Mouse (Mus musculus) heart, postnatal 0 days (tissue): ENCODE measurements around the gene Khdc3. TPM values are rescaled to one million over a fixed set of nuclear protein-coding genes. Genes with fewer than 3 reads are reported as not detected.

Experiments
- ATAC-seq: fragments of 200-750 bp; cut with Nextera tagmentation; 2 replicates; pipeline ENCODE4 v1.8.0; 2017; ENCODE audit warnings: low read depth, moderate number of reproducible peaks, moderate library complexity; ENCODE audit not compliant: insufficient read depth
- DNase-seq: peaks from one replicate; pipeline ENCODE4 v3.0.0-alpha.2; 2016; ENCODE audit warnings: low spot score
- H3K27ac ChIP-seq: fragments of 300-500 bp; sonication (generic); 2 replicates; pipeline ENCODE4 v1.5.1; 2014; ENCODE audit warnings: low read depth, mild to moderate bottlenecking
- H3K27me3 ChIP-seq: fragments of 300-500 bp; sonication (generic); 2 replicates; pipeline ENCODE4 v1.6.1; 2014; ENCODE audit warnings: low read length, mixed read lengths; ENCODE audit not compliant: control insufficient read depth, insufficient read depth
- H3K36me3 ChIP-seq: fragments of 300-500 bp; sonication (generic); replicated peaks from 2 replicates; pipeline ENCODE4 v1.6.1; 2014; ENCODE audit warnings: low read length, mixed read lengths; ENCODE audit not compliant: control insufficient read depth, insufficient read depth
- H3K4me1 ChIP-seq: fragments of 300-500 bp; sonication (generic); 2 replicates; pipeline ENCODE4 v1.6.1; 2014; ENCODE audit warnings: antibody characterized with exemption; ENCODE audit not compliant: control insufficient read depth, insufficient read depth
- H3K4me2 ChIP-seq: fragments of 300-500 bp; sonication (generic); 2 replicates; pipeline ENCODE4 v1.6.1; 2014; ENCODE audit warnings: low read depth, mild to moderate bottlenecking, low read length, moderate library complexity
- H3K4me3 ChIP-seq: fragments of 300-500 bp; sonication (generic); 2 replicates; pipeline ENCODE4 v1.5.1; 2014; ENCODE audit warnings: low read depth, low read length
- H3K9ac ChIP-seq: fragments of 300-500 bp; sonication (generic); replicated peaks from 2 replicates; pipeline ENCODE4 v1.6.1; 2014; ENCODE audit warnings: low read depth, low read length, mixed read lengths
- H3K9me3 ChIP-seq: fragments of 300-500 bp; sonication (generic); replicated peaks from 2 replicates; pipeline ENCODE4 v1.6.1; 2016; ENCODE audit warnings: low read length; ENCODE audit not compliant: control insufficient read depth
- CTCF ChIP-seq: IDR thresholded peaks from 2 replicates; pipeline ENCODE4 v1.5.1; 2016; ENCODE audit warnings: antibody characterized with exemption, control low read depth, low read depth
- EP300 ChIP-seq: IDR thresholded peaks from 2 replicates; pipeline ENCODE4 v1.6.1; 2016; ENCODE audit warnings: antibody characterized with exemption, low read depth
- WGBS: fragments of 180-500 bp; shearing (Covaris S2); extraction: QIAGEN DNeasy Blood & Tissue Kit; methylation state at CpG from one replicate; pipeline ENCODE4 v1.1.7; 2014; 5-methylcytosine and 5-hydroxymethylcytosine counted together
- polyA plus RNA-seq: library from polyadenylated mRNA; unstranded; fragments of >200 nt; fragmentation: Nextera tagmentation; extraction: Ambion mirVana; gene quantifications from 2 replicates; pipeline ENCODE4 v1.2.1, GENCODE M21; 2015
- total RNA-seq: library from RNA; depleted of rRNA; stranded (reverse); fragments of >200 nt; gene quantifications from 2 replicates; pipeline ENCODE4 v1.2.3, GENCODE M21; 2014; ENCODE audit warnings: low replicate concordance; rRNA removed

Khdc3 gene
- not detected in 2 replicates for total RNA-seq
- polyA plus RNA-seq: not detected in 2 replicates

GRCm38 (mm10) chr9:73101536-73101935 lies at the start of gene Khdc3:
Gene Khdc3 (plus strand): TSS chr9:73101836.
- H3K27me3 ChIP-seq: peaks cover 24% of the 10 kb centered on the region
- H3K27ac ChIP-seq: no peak within 1 kb of the TSS
- H3K4me3 ChIP-seq: no peak within 1 kb of the TSS
- ATAC-seq (no peak), DNase-seq (no peak)
- no peaks in the 10 kb centered on the region for H3K9me3 ChIP-seq
- TF ChIP-seq EP300 (no peak), CTCF (no peak)
- H3K9ac ChIP-seq: no peak within 1 kb of the TSS
- 82% methylated on average over 5 of the region's 5 CpGs for WGBS
- no peaks in the 10 kb centered on the region for H3K36me3 ChIP-seq
- no peak within 1 kb of the TSS for H3K4me2 ChIP-seq
- H3K4me1 ChIP-seq: peaks cover 9% of the 10 kb centered on the region; the same call in 1 of the 2 replicates

GRCm38 (mm10) chr9:73055441-73055911 lies 46.2 kb upstream of the Khdc3 start:
- no peaks in the 10 kb centered on the region; the same call in 1 of the 2 replicates for H3K4me1 ChIP-seq
- H3K4me3 ChIP-seq: no peak overlapping the region
- WGBS: 57% methylated on average over 10 of the region's 10 CpGs
- no peaks in the 10 kb centered on the region for H3K9me3 ChIP-seq
- no peak for DNase-seq
- H3K9ac ChIP-seq: no peak overlapping the region
- no peak overlapping the region for H3K4me2 ChIP-seq
- ATAC-seq: no peak; the same call in 1 of the 2 replicates
- no peaks in the 10 kb centered on the region for H3K36me3 ChIP-seq
- TF ChIP-seq CTCF (no peak), EP300 (peak; percentile 53; the same call in 1 of the 2 replicates)
- no peaks in the 10 kb centered on the region for H3K27me3 ChIP-seq
- no peak overlapping the region for H3K27ac ChIP-seq

- no peaks in the 10 kb centered on the region for H3K36me3 ChIP-seq
- no peak overlapping the region for H3K9ac ChIP-seq
- H3K4me2 ChIP-seq: no peak overlapping the region
- H3K27ac ChIP-seq: no peak overlapping the region
- DNase-seq: no peak
- TF ChIP-seq EP300 (no peak), CTCF (no peak)
- no peak overlapping the region for H3K4me3 ChIP-seq
- H3K9me3 ChIP-seq: no peaks in the 10 kb centered on the region
- no peaks in the 10 kb centered on the region for H3K27me3 ChIP-seq
- no peak for ATAC-seq
- no peaks in the 10 kb centered on the region; the same call in 1 of the 2 replicates for H3K4me1 ChIP-seq
- 80% methylated on average over 4 of the region's 4 CpGs for WGBS
Measured at GRCm38 (mm10) chr9:73059224-73059623, 42.4 kb upstream of the Khdc3 start.

GRCm38 (mm10) chr9:73063621-73064290 lies 37.9 kb upstream of the Khdc3 start:
- Histone ChIP-seq H3K9ac (no peak overlapping the region), H3K9me3 (no peaks in the 10 kb centered on the region), H3K27ac (no peak overlapping the region), H3K27me3 (no peaks in the 10 kb centered on the region), H3K4me1 (peaks cover 9% of the 10 kb centered on the region), H3K36me3 (no peaks in the 10 kb centered on the region), H3K4me3 (no peak overlapping the region), H3K4me2 (no peak overlapping the region)
- DNase-seq (no peak), ATAC-seq (no peak)
- 37% methylated on average over 15 of the region's 15 CpGs for WGBS
- TF ChIP-seq EP300 (no peak), CTCF (no peak)

GRCm38 (mm10) chr9:73067086-73067485 lies 34.5 kb upstream of the Khdc3 start:
- no peak overlapping the region for H3K27ac ChIP-seq
- no peaks in the 10 kb centered on the region for H3K9me3 ChIP-seq
- H3K4me2 ChIP-seq: peak overlapping the region; percentile 51
- no peaks in the 10 kb centered on the region for H3K27me3 ChIP-seq
- no peak for TF ChIP-seq EP300
- no peak for TF ChIP-seq CTCF
- H3K9ac ChIP-seq: no peak overlapping the region
- DNase-seq: peak; percentile 48
- 30% methylated on average over 10 of the region's 10 CpGs for WGBS
- H3K36me3 ChIP-seq: no peaks in the 10 kb centered on the region
- peak; percentile 57; the same call in 1 of the 2 replicates for ATAC-seq
- peaks cover 9% of the 10 kb centered on the region for H3K4me1 ChIP-seq
- no peak overlapping the region for H3K4me3 ChIP-seq
